Mouse (Mus musculus) granulocyte monocyte progenitor cell, adult 5-6 weeks (primary cell): Measurements from ENCODE around the gene Ntn1. TPM values are rescaled to one million over a fixed set of nuclear protein-coding genes. Genes with fewer than 3 reads are reported as not detected.
A peak's percentile ranks its signal among the peaks of the same experiment; 100 is the strongest.

ENCODE experiments used
- ATAC-seq: replicated peaks from 2 replicates; pipeline ENCODE4 v1.8.0; 2016; ENCODE audit warnings: mild to moderate bottlenecking, moderate TSS enrichment, inconsistent platforms; ENCODE audit not compliant: poor library complexity, severe bottlenecking
- total RNA-seq, 2 experiments: library from RNA; stranded (forward) in 1 of 2; stranded (reverse) in 1 of 2; fragments of 200-712, 200-1000 nt in 1 of 2; fragments of >200 nt in 1 of 2; fragmentation: Nextera tagmentation in 1 of 2; gene quantifications; 2 replicates each; pipeline ENCODE4 v1.2.3; 2014 to 2017

The Ntn1 gene
- not detected in 2 replicates for total RNA-seq (2014; fragmentation: Nextera tagmentation)
- total RNA-seq (2017): not detected in 2 replicates

DNA sequence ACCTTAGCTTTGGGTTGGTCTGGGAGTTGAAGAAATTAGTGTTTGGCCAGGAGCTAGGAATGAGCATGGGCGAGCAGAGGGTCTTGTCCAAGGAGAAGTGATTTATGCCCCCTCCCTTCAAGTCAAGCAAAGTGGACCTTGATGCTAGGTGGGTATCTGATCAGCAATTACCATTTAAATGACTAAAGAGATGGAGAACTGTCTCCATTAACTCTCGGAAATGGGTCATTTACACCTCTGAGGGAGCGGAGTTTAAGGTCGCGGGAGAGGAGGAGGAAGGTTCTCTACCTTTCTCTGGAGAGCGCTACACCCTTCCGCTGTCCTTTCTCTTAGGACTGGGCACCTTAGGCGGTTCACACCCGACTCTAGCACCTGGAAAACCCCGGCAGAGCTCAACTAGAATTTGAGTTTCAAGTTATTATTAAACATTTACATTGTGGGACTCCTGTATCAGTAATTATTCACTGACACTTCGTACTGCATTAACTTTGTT is at the start of gene Ntn1:
Gene Ntn1 (minus strand): TSS at position 97 of the 493 bp plus-strand sequence.
- no peak for ATAC-seq

DNA sequence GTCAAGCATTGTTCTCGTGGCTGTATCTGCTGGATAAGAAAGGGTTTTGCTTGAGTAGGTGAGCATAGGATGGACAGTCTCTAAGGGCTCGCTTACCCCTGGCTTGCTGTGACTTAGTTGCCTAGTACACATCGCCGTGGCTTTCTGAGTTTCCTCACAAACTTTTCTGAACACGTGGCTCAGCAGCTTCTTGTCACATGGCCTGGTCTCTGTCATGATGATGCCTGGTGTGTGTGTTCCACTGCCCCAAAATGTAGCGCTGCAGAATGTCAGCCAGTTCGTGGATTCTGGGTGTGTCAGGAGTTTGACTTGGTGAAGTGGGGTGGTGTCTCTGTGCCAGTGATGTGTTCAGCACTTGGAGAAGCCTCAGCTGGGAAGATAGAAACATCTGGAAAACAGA is 47.7 kb upstream of the Ntn1 start:
- no peak for ATAC-seq

DNA sequence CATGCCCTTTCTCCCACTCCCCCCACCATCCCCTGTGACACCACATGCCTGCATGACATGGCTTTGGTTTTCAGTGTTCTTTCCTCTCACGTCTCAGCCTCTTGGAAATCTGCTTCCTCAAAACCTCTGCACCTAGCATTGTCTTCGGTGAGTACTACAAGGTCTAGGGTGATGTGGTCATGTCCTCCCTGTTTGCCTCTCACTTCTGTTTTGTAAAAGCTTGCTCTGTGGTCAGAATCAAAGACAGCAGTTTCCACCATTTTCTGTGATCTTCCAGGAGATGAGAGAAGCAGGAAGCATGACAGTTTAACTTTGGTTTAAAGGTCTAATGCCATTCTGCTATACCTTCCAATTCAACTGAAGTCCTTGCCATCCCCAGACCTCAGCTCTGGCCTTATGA is 46.6 kb upstream of the Ntn1 start:
- peak; percentile 31; the same call in 1 of the 2 replicates for ATAC-seq

DNA sequence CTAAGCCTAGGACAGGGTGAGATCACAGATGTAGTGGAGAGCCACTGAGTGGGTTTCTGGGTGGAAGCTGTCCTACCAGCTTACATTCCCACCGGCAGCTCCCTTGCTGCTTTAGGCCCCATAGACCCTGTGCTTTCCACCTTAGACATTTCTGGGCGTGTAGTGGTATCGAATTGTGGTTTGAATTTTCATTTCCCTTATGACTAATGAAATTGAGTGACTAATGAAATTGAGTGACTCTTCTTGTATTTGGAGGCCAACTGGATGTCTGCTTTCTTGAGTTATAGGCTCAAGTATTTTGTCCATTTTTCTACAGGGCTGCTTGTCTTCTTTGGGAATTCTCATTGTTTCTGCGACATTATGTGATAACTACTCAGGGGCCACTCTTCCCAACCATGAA is 45.9 kb upstream of the Ntn1 start:
- 0 out of 2 replicates have a peak, but pooled peaks have one; percentile 7 for ATAC-seq

DNA sequence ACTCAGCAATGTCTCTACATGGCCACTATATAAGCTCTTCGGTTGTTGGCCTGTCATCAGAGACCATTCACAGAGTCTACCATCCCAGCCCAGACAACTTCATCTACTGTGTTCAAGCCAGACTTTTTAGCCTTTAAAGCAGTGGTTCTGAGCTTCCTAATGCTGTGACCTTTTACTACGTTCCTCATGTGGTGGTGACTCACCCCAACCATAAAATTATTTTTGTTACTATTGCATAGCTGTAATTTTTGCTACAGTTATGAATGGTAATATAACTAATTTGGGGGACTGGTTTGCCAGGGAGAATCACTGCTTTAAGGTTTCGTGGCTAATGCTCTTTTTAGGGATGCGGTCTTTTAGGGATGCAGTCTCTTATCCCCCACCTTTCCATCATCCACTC is 45.3 kb upstream of the Ntn1 start:
- ATAC-seq: no peak

DNA sequence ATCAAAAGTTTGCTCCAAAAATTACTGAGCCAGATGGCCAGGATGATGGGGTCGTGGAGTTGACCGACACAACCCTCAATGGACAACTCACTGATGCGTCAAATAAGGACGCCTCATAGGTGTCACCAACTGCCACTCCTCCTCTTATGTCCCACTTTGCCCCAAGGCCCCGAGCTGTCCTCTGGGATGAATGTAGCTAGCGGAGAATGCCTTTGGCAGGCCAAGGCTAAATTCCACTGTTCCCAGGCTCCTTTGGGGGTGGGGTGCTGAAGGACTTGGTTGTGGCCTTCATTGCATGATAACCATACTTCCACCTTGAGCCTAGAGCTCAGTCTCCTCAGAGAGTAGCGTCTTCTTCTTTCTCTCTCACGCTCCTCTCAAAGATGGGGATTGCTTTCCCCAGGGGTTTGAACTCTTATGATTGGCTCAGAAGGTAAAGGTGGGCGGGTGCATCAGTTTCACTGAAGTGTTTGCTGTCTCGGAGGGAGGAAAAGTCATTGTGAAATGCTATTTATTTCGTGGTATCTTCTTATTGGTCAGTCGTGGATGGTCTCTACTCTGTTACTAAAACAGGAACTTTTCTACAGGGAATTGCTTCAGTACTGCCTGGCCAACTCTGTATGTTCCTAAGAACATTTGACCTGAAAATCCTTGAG is 42.5 kb upstream of the Ntn1 start:
- ATAC-seq: peak; percentile 85

DNA sequence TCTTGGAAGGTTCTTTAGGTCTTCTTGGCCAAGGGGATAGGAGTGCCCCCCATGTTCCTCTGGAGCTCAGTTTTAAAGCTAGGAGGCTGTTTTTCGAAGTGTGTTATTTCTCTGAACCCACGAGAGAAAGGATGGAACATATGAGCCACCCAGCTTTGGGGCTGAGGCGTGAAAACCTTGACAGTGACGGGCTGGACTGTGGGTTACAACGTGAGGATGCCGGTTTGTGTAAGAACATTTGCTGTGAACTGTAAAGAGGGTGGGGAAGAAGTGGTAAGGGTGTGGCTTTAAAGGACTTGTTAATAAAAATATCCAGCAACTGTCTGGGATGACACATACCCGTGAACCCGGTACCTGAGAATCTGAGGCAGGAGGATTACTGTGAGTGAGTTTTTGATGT is 41.7 kb upstream of the Ntn1 start:
- no peak for ATAC-seq

- peak; percentile 61 for ATAC-seq
Measured at GRCm38 (mm10) chr11:68440965-68441364, 40.3 kb upstream of the Ntn1 start.

DNA sequence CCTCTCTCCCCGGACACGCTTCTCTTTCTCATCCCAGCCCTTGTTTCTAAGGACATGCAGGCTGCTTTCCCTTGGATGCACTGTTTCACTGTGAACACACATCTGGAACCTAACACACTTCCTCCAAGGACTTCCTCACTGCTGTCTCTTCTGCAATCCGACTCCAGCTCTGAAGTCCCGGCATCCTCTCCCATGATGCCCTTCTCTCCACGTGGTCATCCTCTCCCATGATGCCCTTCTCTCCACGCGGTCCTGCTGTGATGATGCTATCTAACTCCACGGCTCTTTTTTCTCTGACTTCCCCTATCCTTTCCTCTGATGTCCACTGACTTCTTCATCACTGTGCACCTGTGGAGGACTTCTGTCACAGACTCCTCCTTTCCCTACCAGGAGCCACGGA is 39.5 kb upstream of the Ntn1 start:
- ATAC-seq: 0 out of 2 replicates have a peak, but pooled peaks have one; percentile 4

DNA sequence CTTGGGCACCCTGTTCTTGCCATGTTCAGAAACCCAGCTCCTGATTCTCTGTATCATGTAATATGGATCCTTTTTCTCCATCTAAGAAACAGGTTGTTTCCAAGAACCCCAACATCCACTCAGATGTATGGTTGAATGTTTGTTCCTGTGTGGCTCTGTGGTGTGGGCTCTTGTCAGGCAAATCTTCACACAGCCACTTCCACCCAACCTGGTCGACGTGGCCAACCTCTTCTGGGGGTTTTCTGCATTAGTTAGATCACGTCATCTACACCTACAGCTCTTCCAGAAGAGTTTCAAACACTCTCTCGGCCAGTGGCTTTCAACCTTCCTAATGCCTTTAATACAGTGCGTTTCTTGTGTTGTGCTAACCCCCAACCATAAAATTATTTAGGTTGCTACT is 35.8 kb upstream of the Ntn1 start:
- ATAC-seq: no peak

DNA sequence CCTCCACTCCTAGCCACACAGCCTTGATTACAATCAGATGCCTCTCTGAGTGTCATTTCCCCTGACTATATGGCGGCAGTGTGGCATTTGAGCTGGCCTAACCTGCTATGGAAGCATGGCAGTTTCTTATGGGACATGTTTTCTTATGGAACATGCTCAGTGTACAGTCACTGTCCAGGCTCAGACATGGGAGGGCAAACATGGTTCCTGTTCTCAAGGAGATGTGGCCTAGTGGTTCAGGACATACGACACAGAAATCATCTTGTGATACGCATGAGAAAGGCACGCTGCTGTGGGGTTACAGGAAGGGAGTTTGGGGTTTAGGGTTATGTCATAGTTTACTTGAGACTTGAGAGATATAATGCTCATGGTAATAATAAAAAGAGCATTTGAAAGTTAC is 35.0 kb upstream of the Ntn1 start:
- ATAC-seq: no peak

- no peak for ATAC-seq
Measured at GRCm38 (mm10) chr11:68434697-68435096, 34.1 kb upstream of the Ntn1 start.

DNA sequence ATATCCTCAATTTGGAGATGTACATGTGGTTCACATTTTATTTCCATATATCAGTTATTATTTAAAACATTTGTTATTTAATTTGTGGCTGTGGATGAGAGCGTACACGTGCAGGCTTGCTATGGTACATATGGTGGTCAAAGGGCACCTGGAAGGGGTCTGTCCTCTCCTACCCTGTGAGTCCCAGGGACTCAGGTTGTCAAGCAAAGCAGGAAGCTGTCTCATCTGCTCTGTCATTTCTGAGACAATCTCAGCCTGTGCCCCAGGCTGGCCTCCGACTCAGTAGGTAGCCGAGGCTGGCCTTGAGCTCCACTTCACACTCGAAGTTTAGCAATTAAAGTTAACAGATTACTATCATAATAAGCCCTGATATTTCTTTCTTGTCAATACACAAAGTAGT is 32.9 kb upstream of the Ntn1 start:
- ATAC-seq: no peak

DNA sequence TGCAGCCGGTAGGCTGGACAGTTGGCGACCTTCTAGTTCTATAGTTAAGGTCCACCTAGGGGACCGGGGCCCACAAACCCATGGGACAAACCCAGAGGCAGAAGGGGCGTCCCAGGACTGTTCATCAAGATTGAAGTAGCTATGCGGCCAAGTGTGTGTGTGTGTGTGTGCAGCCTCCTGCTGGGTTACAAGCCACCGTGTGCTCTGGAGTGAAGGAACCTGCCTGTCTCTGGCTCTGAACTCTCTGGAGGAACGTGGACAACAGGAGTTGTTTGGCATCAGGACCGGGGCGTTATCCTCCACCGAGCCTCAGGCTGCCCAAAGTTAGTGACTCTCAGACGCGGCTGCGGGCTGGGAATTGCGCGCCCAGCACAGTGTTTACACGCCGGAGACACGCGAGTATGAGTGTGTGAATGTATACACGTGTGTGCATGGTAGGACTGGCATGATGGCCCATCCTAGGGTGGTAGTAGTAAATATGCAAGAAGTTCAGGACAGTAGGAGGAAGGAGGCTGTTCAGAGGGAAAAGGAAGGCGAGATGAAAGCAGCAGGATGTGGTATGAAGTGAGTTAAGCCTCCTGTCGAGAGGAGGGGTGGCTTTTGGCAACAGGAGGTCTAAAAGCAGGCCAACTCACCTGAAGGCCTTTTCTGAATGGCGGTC is 31.9 kb upstream of the Ntn1 start:
- peak; percentile 4; the same call in 1 of the 2 replicates for ATAC-seq

GRCm38 (mm10) chr11:68431699-68432360 is 31.2 kb upstream of the Ntn1 start, which contains the start of gene Pik3r5:
Gene Pik3r5, plus strand, starts transcription at chr11:68432121.
- ATAC-seq: peak; percentile 70

GRCm38 (mm10) chr11:68430662-68431061 is 30.0 kb upstream of the Ntn1 start:
- ATAC-seq: peak; percentile 29

GRCm38 (mm10) chr11:68427083-68427570 is 26.5 kb upstream of the Ntn1 start:
- ATAC-seq: no peak

DNA sequence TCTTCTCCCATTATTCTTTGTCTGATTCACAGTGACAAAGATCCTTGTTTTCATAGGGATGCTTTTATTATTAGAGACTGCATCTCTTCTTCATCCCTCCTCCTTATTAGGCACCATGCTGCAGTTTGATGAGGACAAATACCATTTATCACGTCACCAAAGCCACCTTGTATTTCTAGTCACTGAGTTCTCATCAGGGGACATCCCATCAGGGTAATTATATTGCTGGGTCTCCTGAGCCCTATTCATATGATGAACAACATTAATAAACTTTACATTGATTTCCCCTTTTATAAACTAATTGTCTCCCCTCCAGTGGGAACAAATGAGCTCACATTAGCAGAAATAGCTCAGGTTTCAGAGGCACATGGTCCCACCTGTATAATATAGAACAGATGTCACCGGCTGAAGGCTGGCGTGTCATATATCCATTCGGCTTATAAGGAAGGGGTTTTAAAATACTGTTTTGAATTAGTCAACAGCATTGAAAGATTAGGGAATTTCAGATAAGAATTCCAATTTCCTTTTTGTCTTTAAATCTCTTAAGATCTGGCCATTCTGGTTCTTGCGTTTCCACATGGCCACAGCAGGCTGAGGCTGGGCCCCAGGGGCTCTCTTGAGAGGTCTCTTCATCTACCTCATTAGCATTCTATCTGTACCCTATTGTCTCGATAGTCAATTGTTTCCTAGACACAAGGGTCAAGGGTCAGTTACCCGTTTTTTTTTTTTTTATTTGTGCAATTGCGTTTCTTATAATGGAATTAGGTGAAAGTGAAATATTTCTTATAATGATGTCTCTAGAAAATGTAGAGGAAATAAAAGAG is 25.1 kb upstream of the Ntn1 start:
- ATAC-seq: no peak

- ATAC-seq: peak; percentile 97
Measured at GRCm38 (mm10) chr11:68417831-68418230, 17.2 kb upstream of the Ntn1 start.

- ATAC-seq: no peak
Measured at GRCm38 (mm10) chr11:68417001-68417400, 16.4 kb upstream of the Ntn1 start.
